Mouse (Mus musculus): ENCODE results near the gene Klhl25. TPM values are rescaled to one million over a fixed set of nuclear protein-coding genes. Genes with fewer than 3 reads are reported as not detected.

Klhl25 gene
- polyA plus RNA-seq, 2 experiments = 7.9 to 8.9 TPM

GRCm38 (mm10) chr7:75823071-75823470 lies 25.0 kb upstream of the Klhl25 start:
- no peak for TF ChIP-seq EP300 (IDR thresholded peaks at IDR 0.05; ENCODE audit: low read depth)
- no peak for TF ChIP-seq CTCF (IDR thresholded peaks at IDR 0.05; ENCODE audit: low read depth)
- H3K27ac ChIP-seq = no peak overlapping the region
- no peak overlapping the region for H3K9ac ChIP-seq (replicated peaks)
- no peaks in the 10 kb centered on the region for H3K9me3 ChIP-seq (ENCODE audit: control insufficient read depth, low read length)
- H3K4me3 ChIP-seq (ENCODE audit: insufficient read depth in 1 of 2, low read depth in 2 of 2, low read length in 2 of 2) = no peak overlapping the region
- 68% methylated on average over 2 of the region's 2 CpGs for WGBS (ENCODE audit: insufficient replicate concordance)
- ATAC-seq (ENCODE audit: insufficient read depth) (no peak), DNase-seq (ENCODE audit: low read depth in 3 of 3, low spot score in 3 of 3) (no peak)
- H3K36me3 ChIP-seq (replicated peaks; ENCODE audit: control insufficient read depth, insufficient read depth, low read depth) = no peaks in the 10 kb centered on the region
- H3K27me3 ChIP-seq (ENCODE audit: control insufficient read depth, insufficient read depth, low read length) = no peaks in the 10 kb centered on the region
- H3K4me2 ChIP-seq (ENCODE audit: low read depth) = no peak overlapping the region
- peaks cover 18 to 20% of the 10 kb centered on the region in 2 experiments for H3K4me1 ChIP-seq (replicated peaks; ENCODE audit: control insufficient read depth in 2 of 2, insufficient read depth in 2 of 2, low read length in 1 of 2)

- H3K9me3 ChIP-seq (ENCODE audit: control insufficient read depth, low read length) = no peaks in the 10 kb centered on the region
- no peak for ATAC-seq (ENCODE audit: insufficient read depth)
- H3K9ac ChIP-seq (replicated peaks) = no peak overlapping the region; the same call in 1 of the 2 replicates
- no peak overlapping the region for H3K4me2 ChIP-seq (ENCODE audit: low read depth)
- 17% methylated on average over 3 of the region's 4 CpGs for WGBS (ENCODE audit: insufficient replicate concordance)
- TF ChIP-seq EP300 (IDR thresholded peaks at IDR 0.05; ENCODE audit: low read depth) (no peak), CTCF (IDR thresholded peaks at IDR 0.05; ENCODE audit: low read depth) (no peak)
- H3K27ac ChIP-seq = peak overlapping the region; percentile 75
- H3K36me3 ChIP-seq (replicated peaks; ENCODE audit: control insufficient read depth, insufficient read depth, low read depth) = no peaks in the 10 kb centered on the region
- H3K4me3 ChIP-seq (ENCODE audit: insufficient read depth in 1 of 2, low read depth in 2 of 2, low read length in 2 of 2) = no peak overlapping the region
- no peaks in the 10 kb centered on the region for H3K27me3 ChIP-seq (ENCODE audit: control insufficient read depth, insufficient read depth, low read length)
- peaks cover 45 to 46% of the 10 kb centered on the region in 2 experiments for H3K4me1 ChIP-seq (replicated peaks; ENCODE audit: control insufficient read depth in 2 of 2, insufficient read depth in 2 of 2, low read length in 1 of 2)
- no peak for DNase-seq (ENCODE audit: low read depth in 3 of 3, low spot score in 3 of 3)
Observed at GRCm38 (mm10) chr7:75826360-75827103, 21.6 kb upstream of the Klhl25 start.

GRCm38 (mm10) chr7:75827357-75827756 lies 20.8 kb upstream of the Klhl25 start:
- peak overlapping the region; percentile 38 for H3K4me2 ChIP-seq (ENCODE audit: low read depth)
- H3K27ac ChIP-seq = peak overlapping the region; percentile 75
- DNase-seq (ENCODE audit: low read depth in 3 of 3, low spot score in 3 of 3) (peak; percentile 62 to 69 (median 65)), ATAC-seq (ENCODE audit: insufficient read depth) (peak; percentile 42; the same call in 1 of the 2 replicates)
- H3K27me3 ChIP-seq (ENCODE audit: control insufficient read depth, insufficient read depth, low read length) = no peaks in the 10 kb centered on the region
- H3K9me3 ChIP-seq (ENCODE audit: control insufficient read depth, low read length) = no peaks in the 10 kb centered on the region
- peak overlapping the region; percentile 18; the same call in 1 of the 2 replicates for H3K9ac ChIP-seq (replicated peaks)
- 78% methylated on average over 1 of the region's 1 CpGs for WGBS (ENCODE audit: insufficient replicate concordance)
- no peak overlapping the region for H3K4me3 ChIP-seq (ENCODE audit: insufficient read depth in 1 of 2, low read depth in 2 of 2, low read length in 2 of 2)
- TF ChIP-seq CTCF (IDR thresholded peaks at IDR 0.05; ENCODE audit: low read depth) (no peak), EP300 (IDR thresholded peaks at IDR 0.05; ENCODE audit: low read depth) (peak; percentile 44; the same call in 1 of the 2 replicates)
- H3K4me1 ChIP-seq (replicated peaks; ENCODE audit: control insufficient read depth in 2 of 2, insufficient read depth in 2 of 2, low read length in 1 of 2) = peaks cover 46 to 51% of the 10 kb centered on the region in 2 experiments
- no peaks in the 10 kb centered on the region for H3K36me3 ChIP-seq (replicated peaks; ENCODE audit: control insufficient read depth, insufficient read depth, low read depth)

- Histone ChIP-seq H3K27ac (peak overlapping the region; percentile 75), H3K36me3 (replicated peaks; ENCODE audit: control insufficient read depth, insufficient read depth, low read depth) (no peaks in the 10 kb centered on the region), H3K4me2 (ENCODE audit: low read depth) (peak overlapping the region; percentile 38), H3K9ac (replicated peaks) (peak overlapping the region; percentile 18; the same call in 1 of the 2 replicates), H3K27me3 (ENCODE audit: control insufficient read depth, insufficient read depth, low read length) (no peaks in the 10 kb centered on the region), H3K4me1 (replicated peaks; ENCODE audit: control insufficient read depth in 2 of 2, insufficient read depth in 2 of 2, low read length in 1 of 2) (peaks cover 43 to 49% of the 10 kb centered on the region in 2 experiments), H3K9me3 (ENCODE audit: control insufficient read depth, low read length) (no peaks in the 10 kb centered on the region), H3K4me3 (ENCODE audit: insufficient read depth in 1 of 2, low read depth in 2 of 2, low read length in 2 of 2) (no peak overlapping the region)
- 30% methylated on average over 10 of the region's 10 CpGs for WGBS (ENCODE audit: insufficient replicate concordance)
- ATAC-seq (ENCODE audit: insufficient read depth) = peak; percentile 37
- TF ChIP-seq EP300 (IDR thresholded peaks at IDR 0.05; ENCODE audit: low read depth) (peak; percentile 24; the same call in 1 of the 2 replicates), CTCF (IDR thresholded peaks at IDR 0.05; ENCODE audit: low read depth) (peak; percentile 94)
- peak; percentile 73 to 79 (median 75) for DNase-seq (ENCODE audit: low read depth in 3 of 3, low spot score in 3 of 3)
Observed at GRCm38 (mm10) chr7:75827850-75828249, 20.3 kb upstream of the Klhl25 start.

- Histone ChIP-seq H3K27me3 (ENCODE audit: control insufficient read depth, insufficient read depth, low read length) (no peaks in the 10 kb centered on the region), H3K36me3 (replicated peaks; ENCODE audit: control insufficient read depth, insufficient read depth, low read depth) (no peaks in the 10 kb centered on the region), H3K9me3 (ENCODE audit: control insufficient read depth, low read length) (no peaks in the 10 kb centered on the region), H3K27ac (peak overlapping the region; percentile 55), H3K4me1 (replicated peaks; ENCODE audit: control insufficient read depth in 2 of 2, insufficient read depth in 2 of 2, low read length in 1 of 2) (peaks cover 43 to 49% of the 10 kb centered on the region in 2 experiments), H3K4me3 (ENCODE audit: insufficient read depth in 1 of 2, low read depth in 2 of 2, low read length in 2 of 2) (no peak overlapping the region), H3K4me2 (ENCODE audit: low read depth) (no peak overlapping the region), H3K9ac (replicated peaks) (no peak overlapping the region)
- ATAC-seq (ENCODE audit: insufficient read depth) = no peak
- DNase-seq (ENCODE audit: low read depth in 3 of 3, low spot score in 3 of 3) = no peak
- TF ChIP-seq EP300 (IDR thresholded peaks at IDR 0.05; ENCODE audit: low read depth) = no peak
- no peak for TF ChIP-seq CTCF (IDR thresholded peaks at IDR 0.05; ENCODE audit: low read depth)
- WGBS (ENCODE audit: insufficient replicate concordance) = 74% methylated on average over 5 of the region's 5 CpGs
Observed at GRCm38 (mm10) chr7:75828536-75828935, 19.6 kb upstream of the Klhl25 start.
